Mouse (Mus musculus): Measurements from ENCODE around the gene Trib2. TPM values are rescaled to one million over a fixed set of nuclear protein-coding genes. Genes with fewer than 3 reads are reported as not detected.
A peak's percentile ranks its signal among the peaks of the same experiment; 100 is the strongest.

The Trib2 gene
- total RNA-seq, 4 experiments from 2014 or later, result 27.4 to 35.4 (median 30.8) TPM

- DNase-seq (ENCODE audit: low spot score in 2 of 2), result peak; percentile 61 to 62
Measured at GRCm38 (mm10) chr12:15768536-15768935, 48.2 kb downstream of the Trib2 start.

- peak; percentile 21 to 37 for DNase-seq (ENCODE audit: low spot score in 2 of 2)
Measured at GRCm38 (mm10) chr12:15765996-15766395, 50.7 kb downstream of the Trib2 start.

DNA sequence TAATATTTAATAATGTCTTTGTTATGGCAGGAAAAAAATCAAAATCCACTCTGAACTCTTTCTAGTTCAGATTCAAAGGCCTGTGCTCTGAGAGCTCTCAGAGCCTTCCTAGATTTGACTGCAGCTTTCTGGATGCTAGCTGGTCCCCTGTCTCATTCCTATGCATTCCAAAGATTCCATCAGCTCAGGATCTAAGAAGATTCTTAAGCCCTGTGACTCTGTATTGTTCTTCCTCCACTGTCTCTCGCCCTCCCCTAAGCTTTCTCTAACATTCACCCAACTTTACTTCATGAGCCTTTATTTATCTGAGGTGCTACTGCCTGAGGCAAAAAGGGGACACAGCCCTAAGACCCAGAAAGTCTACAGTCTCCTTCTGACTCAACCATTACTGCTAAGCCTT lies 51.5 kb downstream of the Trib2 start:
- DNase-seq (ENCODE audit: low spot score in 2 of 2), result no peak

- peak; percentile 83 to 85 for DNase-seq (ENCODE audit: low spot score in 2 of 2)
Measured at GRCm38 (mm10) chr12:15761453-15762116, 55.1 kb downstream of the Trib2 start.

- no peak for DNase-seq (ENCODE audit: low spot score in 2 of 2)
Measured at GRCm38 (mm10) chr12:15760684-15761083, 56.0 kb downstream of the Trib2 start.

DNA sequence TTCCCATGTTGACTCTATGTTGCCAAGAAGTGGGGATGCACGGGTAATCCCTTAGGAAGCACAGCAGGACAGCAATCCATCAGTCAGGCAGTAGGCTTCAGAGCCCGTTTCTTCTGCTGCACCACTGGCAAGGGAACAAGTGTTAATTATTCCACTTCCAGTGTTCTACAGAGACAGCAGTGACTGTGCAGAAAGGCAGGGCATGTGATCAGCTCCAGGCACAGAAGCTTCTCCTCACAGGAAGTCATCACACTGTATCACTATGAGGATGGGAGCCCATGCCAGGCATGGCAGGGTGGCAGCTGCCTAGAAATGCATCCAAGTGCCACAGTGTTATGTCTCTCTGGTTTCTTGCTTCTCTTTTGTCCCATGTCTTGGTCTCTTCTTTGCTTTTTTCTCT lies 57.9 kb downstream of the Trib2 start:
- peak; percentile 65 to 74 for DNase-seq (ENCODE audit: low spot score in 2 of 2)

GRCm38 (mm10) chr12:15757351-15757750 lies 59.4 kb downstream of the Trib2 start:
- DNase-seq (ENCODE audit: low spot score in 2 of 2), result no peak

DNA sequence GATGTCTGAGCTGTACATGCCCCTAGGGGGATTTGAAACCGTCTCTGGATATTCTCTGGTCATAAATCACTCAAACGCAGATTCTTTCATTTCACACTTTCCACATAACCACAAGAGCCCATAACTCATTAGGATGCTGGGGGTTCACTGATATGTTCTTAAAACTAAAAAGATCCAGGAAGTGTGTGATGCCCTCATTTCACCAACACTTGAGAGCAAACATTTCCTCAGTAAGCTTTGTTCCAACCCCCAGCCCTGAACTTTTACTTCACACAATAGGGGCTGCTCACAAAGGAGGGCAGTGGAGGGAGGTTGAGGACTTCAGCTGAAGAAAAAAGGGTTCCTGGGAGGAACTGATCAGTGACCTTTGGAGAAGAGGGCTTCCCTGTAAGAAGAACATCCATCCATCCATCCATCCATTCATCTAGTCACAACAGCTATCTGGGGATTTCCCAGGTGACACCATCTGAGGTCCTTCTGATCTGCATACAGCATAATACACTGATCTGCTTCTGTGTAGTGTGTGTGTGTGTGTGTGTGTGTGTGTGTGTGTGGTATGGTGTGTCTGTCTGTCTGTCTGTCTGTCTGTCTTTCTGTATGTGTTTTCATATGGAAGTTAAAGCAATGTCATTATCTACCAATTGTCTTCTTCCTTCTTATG lies 61.6 kb downstream of the Trib2 start:
- no peak for DNase-seq (ENCODE audit: low spot score in 2 of 2)

- DNase-seq (ENCODE audit: low spot score in 2 of 2), result no peak
Measured at GRCm38 (mm10) chr12:15754602-15755001, 62.1 kb downstream of the Trib2 start.

DNA sequence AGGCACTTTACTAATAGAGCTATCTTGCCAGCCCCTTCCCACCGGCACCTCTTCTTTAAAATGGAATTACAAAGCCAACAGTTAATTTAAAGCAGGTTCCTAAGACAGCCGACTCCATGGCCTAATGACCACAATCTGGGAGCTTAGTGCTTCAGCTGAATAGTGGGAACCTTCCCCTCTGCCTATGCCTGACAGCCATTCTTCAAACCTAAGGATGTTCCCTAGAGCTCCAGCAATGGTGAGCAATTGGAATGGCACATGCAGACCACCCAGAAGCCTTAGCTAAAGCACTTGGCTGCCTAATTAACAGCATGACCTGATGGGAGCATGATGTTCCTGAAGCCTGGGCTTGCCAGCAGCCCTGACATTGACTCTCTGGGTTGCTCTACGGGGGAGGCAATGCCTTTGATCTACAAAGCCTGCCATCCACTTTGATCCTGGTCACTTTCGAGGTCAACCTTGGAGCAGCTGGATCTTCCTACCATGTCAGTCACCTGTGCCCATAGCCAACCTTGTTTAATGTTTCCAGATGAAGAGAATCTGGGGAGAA lies 67.0 kb downstream of the Trib2 start:
- DNase-seq (ENCODE audit: low spot score in 2 of 2), result no peak

DNA sequence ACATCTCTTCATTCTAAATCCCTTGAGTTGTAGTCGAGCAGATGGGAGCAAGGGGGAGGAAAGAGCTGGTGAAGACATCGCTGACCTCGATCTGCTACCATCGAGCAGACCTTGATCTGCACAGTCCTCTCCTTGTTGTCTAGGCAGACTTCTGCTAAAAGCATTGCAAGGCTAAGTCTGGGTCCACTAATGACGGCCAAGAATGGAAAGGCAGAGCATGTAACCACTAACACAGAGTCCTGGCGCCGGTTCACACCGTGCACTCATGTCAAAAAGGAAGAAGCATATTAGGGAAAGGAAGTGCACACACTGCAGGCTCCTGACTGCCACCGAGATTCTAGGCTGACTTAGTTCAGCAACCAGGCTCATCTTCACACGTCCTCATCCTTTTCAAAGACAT lies 71.0 kb downstream of the Trib2 start:
- DNase-seq (ENCODE audit: low spot score in 2 of 2), result no peak

Small RNA genes within 50 kb of the gene (microRNA-seq; reads per million reads assigned to microRNA genes)
- gene Mir6387, result 0 reads per million in 2 experiments

Data from layer of hippocampus, adult 8-10 months (tissue).